Mouse (Mus musculus) kidney, adult 2 months (tissue): ENCODE results near the gene Tnfsf13.

Experiments used
- CTCF ChIP-seq: fragments of 200-500 bp; conservative IDR thresholded peaks from 2 replicates; pipeline ENCODE4 v1.5.1; 2011; ENCODE audit warnings: low read depth, mild to moderate bottlenecking, control low read depth, low read length, moderate library complexity, mixed read lengths; ENCODE audit not compliant: insufficient read depth, insufficient read length
- POLR2A ChIP-seq: fragments of 200-500 bp; IDR thresholded peaks from one replicate; pipeline ENCODE4 v1.6.1; 2011; ENCODE audit warnings: low read depth, low read length, control low read depth

DNA sequence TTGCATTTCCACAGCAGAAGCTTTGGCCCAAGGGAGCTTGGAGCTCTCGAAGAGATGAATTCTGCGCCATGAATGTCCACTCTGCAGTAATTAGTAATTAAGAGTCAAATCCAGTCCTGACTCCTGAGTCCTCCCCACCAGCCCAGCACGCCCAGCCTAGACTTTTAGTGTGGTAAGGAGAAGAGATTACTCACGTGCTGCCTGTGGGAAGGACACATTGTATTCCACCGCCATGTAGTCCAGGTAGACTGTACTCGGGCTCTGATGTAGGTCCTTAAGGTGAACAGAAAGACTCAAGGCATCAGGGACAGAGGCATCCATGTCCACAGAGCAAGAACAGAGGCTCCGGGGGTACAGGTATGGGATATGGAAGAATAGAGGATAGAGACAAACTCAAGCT is 20.7 kb downstream of the Tnfsf13 start:
- TF ChIP-seq POLR2A (no peak), CTCF (no peak)
